Mouse (Mus musculus) midbrain, postnatal 0 days (tissue): Measurements from ENCODE around the gene Gss. TPM values are rescaled to one million over a fixed set of nuclear protein-coding genes. Genes with fewer than 3 reads are reported as not detected.
"Not testable (repeated sequence)": the region's sequence is repeated elsewhere in the genome, so short reads cannot be mapped to it uniquely, and the experiment has no call there.

Experiments
- ATAC-seq: fragments of 200-750 bp; cut with Nextera tagmentation; 2 replicates; pipeline ENCODE4 v1.8.0; 2017; ENCODE audit warnings: moderate number of reproducible peaks, mild to moderate bottlenecking, moderate TSS enrichment, moderate library complexity; ENCODE audit not compliant: low FRiP score
- DNase-seq: peaks from one replicate; pipeline ENCODE4 v3.0.0-alpha.2; 2015; ENCODE audit warnings: low spot score
- H3K27ac ChIP-seq: fragments of 300-500 bp; sonication (generic); 2 replicates; pipeline ENCODE4 v1.5.1; 2014; ENCODE audit warnings: low read depth, mild to moderate bottlenecking, low read length, mixed read lengths
- H3K27me3 ChIP-seq: fragments of 300-500 bp; sonication (generic); 2 replicates; pipeline ENCODE4 v1.6.1; 2014; ENCODE audit warnings: low read length, control low read depth, mixed read lengths; ENCODE audit not compliant: insufficient read depth
- H3K36me3 ChIP-seq: fragments of 300-500 bp; sonication (generic); 2 replicates; pipeline ENCODE4 v1.6.1; 2014; ENCODE audit warnings: low read length, control low read depth, mixed read lengths; ENCODE audit not compliant: insufficient read depth
- H3K4me1 ChIP-seq: fragments of 300-500 bp; sonication (generic); 2 replicates; pipeline ENCODE4 v1.6.1; 2014; ENCODE audit warnings: mild to moderate bottlenecking, control low read depth, antibody characterized with exemption, low read length, mixed read lengths; ENCODE audit not compliant: insufficient read depth
- H3K4me2 ChIP-seq: fragments of 300-500 bp; sonication (generic); 2 replicates; pipeline ENCODE4 v1.6.1; 2014; ENCODE audit warnings: low read depth, mild to moderate bottlenecking, low read length, mixed read lengths; ENCODE audit not compliant: poor library complexity, severe bottlenecking
- H3K4me3 ChIP-seq: fragments of 300-500 bp; sonication (generic); 2 replicates; pipeline ENCODE4 v1.5.1; 2014; ENCODE audit warnings: low read depth, mild to moderate bottlenecking, low read length, moderate library complexity
- H3K9ac ChIP-seq: fragments of 300-500 bp; sonication (generic); replicated peaks from 2 replicates; pipeline ENCODE4 v1.6.1; 2014; ENCODE audit warnings: mild to moderate bottlenecking, low read length, moderate library complexity, mixed read lengths; ENCODE audit not compliant: poor library complexity, severe bottlenecking
- H3K9me3 ChIP-seq: fragments of 300-500 bp; sonication (generic); 2 replicates; pipeline ENCODE4 v1.6.1; 2016; ENCODE audit warnings: low read length, control low read depth
- CTCF ChIP-seq: IDR thresholded peaks from 2 replicates; pipeline ENCODE4 v1.5.1; 2016; ENCODE audit warnings: antibody characterized with exemption, mild to moderate bottlenecking
- WGBS: fragments of 180-500 bp; shearing (Covaris S2); extraction: QIAGEN DNeasy Blood & Tissue Kit; methylation state at CpG from one replicate; pipeline ENCODE4 v1.1.7; 2014; 5-methylcytosine and 5-hydroxymethylcytosine counted together
- polyA plus RNA-seq: library from polyadenylated mRNA; unstranded; fragments of >200 nt; fragmentation: Nextera tagmentation; extraction: Ambion mirVana; gene quantifications from 2 replicates; pipeline ENCODE4 v1.2.1, GENCODE M21; 2015
- total RNA-seq: library from RNA; depleted of rRNA; stranded (reverse); fragments of >200 nt; gene quantifications from 2 replicates; pipeline ENCODE4 v1.2.3, GENCODE M21; 2014

The Gss gene
- total and polyA plus RNA-seq, 2 experiments from 2014 or later = 11.6 to 12.9 TPM

DNA sequence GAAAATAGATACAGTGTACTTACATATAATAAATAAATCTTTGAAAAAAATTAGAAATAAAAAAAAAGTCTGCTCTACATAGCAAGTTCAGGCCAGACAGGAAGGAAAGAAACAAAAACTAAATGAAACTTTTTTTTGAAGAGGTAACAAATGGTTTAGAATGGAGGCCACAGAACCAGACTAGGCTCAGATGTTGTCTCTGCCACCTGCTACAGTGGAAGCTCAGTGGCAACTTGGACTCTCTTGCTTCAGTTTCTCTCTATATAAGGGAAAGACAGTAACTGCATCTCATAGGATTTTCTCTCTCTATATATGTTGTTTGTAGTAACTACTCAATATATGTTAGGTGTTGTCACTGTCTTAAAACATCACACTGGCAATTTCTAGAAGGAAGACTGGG is 40.3 kb downstream of the Gss start:
- H3K9ac ChIP-seq = no peak overlapping the region
- DNase-seq = no peak
- H3K9me3 ChIP-seq = no peaks in the 10 kb centered on the region
- no peak for TF ChIP-seq CTCF
- H3K4me2 ChIP-seq = no peak overlapping the region
- H3K36me3 ChIP-seq = 0 out of 2 replicates have a peak, but pooled peaks cover 8% of the 10 kb centered on the region
- ATAC-seq = no peak
- H3K27ac ChIP-seq = no peak overlapping the region
- H3K4me3 ChIP-seq = no peak overlapping the region
- no peaks in the 10 kb centered on the region for H3K4me1 ChIP-seq
- no peaks in the 10 kb centered on the region for H3K27me3 ChIP-seq

DNA sequence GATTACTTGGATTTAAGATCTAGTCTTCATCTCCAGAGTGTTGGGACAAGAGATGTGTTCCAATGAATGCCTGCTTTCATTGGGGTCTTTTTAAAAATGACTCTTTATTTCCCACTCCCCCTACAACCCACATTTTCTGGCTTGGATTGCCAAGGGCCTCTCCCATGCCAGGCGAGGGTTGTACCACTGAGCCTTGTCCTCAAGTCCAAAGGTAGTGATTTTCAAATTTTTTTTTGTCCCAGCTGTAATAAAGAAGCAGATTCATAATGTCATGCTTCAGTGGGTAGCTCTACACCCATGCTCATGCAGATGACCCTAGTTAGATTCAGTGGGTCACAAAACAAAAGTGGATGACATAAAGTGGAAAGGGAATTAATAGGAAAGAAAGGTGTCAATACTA is 45.7 kb downstream of the Gss start:
- Histone ChIP-seq H3K4me3 (no peak overlapping the region), H3K4me2 (no peak overlapping the region), H3K27me3 (no peaks in the 10 kb centered on the region), H3K36me3 (no peaks in the 10 kb centered on the region), H3K9me3 (no peaks in the 10 kb centered on the region), H3K4me1 (no peaks in the 10 kb centered on the region), H3K9ac (no peak overlapping the region), H3K27ac (no peak overlapping the region)
- TF ChIP-seq CTCF = no peak
- WGBS = 71% methylated on average over 1 of the region's 1 CpGs
- ATAC-seq (no peak), DNase-seq (no peak)

DNA sequence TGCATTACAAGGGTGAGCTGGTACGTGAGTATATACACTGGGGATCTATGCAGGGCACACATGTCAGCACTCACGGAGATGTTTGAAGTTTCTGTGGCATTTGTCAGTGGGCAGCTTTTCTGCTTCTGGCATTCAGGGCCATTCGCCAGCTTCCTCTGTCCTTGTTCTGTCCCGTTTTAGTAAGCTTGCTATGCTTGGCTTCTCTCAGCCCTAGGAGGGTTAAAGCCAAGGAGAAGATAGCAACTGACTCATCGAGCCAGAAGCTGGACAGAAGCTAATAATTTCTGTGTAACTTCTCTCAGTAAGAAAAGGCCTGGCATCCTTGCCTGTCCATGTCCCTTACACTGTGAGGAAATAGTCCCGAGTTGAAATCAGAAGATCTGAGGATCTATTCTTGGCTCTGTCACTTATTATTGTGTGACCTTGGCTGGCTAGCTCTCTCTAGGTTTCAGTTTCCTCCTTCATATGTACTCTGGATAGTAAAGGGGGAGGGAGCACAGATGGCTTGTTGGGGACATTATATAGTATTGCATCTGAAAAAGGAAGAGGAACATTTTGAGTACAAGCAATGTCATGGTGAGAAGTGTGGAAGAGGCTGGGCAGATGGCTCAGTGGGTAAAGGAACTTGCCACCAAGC is 51.7 kb downstream of the Gss start:
- Histone ChIP-seq H3K9me3 (no peaks in the 10 kb centered on the region), H3K4me2 (no peak overlapping the region), H3K4me3 (no peak overlapping the region), H3K9ac (no peak overlapping the region), H3K4me1 (no peaks in the 10 kb centered on the region), H3K27ac (no peak overlapping the region), H3K36me3 (no peaks in the 10 kb centered on the region), H3K27me3 (no peaks in the 10 kb centered on the region)
- TF ChIP-seq CTCF = no peak
- DNase-seq = no peak
- 54% methylated on average over 6 of the region's 6 CpGs for WGBS
- no peak for ATAC-seq

DNA sequence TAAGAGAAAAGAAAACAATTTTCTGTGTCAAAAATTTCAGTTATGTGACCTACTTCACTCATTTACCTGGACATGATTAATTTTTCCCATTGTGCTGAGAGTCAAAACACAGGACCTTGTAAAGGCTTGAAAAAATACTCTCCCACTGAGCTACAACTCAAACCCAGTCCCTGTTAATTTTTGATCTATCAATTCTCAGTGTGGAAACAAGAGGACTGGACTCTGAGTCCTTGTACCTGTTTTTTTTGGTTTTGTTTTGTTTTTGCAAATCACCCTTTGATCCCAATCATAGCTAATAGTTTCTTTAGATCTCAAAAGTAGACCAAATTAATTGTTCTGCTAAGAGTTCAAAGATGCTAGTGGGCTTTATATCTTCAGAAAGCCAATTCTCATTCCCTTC is 52.9 kb downstream of the Gss start:
- no peak for DNase-seq
- H3K4me3 ChIP-seq = no peak overlapping the region
- ATAC-seq = no peak
- TF ChIP-seq CTCF = no peak
- H3K9me3 ChIP-seq = no peaks in the 10 kb centered on the region
- H3K27ac ChIP-seq = no peak overlapping the region
- H3K4me1 ChIP-seq = no peaks in the 10 kb centered on the region
- no peaks in the 10 kb centered on the region for H3K27me3 ChIP-seq
- H3K9ac ChIP-seq = no peak overlapping the region
- H3K36me3 ChIP-seq = no peaks in the 10 kb centered on the region
- H3K4me2 ChIP-seq = no peak overlapping the region

DNA sequence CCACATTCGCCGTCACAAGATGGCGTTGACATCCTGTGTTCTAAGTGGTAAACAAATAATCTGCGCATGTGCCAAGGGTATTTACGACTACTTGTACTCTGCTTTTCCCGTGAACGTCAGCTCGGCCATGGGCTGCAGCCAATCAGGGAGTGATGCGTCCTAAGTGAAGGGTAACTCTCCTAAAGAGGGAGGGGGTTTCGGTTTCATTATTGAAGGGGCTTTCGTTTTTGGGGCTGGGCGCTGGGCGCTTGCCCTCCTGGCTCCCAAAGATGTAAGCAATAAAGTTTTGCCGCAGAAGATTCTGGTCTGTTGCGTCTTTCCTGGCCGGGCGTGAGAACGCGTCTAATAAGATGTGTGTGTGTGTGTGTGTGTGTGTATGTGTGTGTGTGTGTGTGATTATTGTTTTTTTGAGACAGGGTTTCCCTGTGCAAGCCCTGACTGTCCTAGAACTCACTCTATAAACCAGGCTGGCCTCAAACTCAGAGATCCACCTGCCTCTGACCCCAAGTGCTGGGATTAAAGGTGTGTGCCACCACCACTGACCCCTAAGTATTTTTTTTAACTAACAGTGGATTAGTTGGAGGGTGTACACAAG is 54.0 kb downstream of the Gss start:
- not testable (repeated sequence) for H3K4me2 ChIP-seq, H3K4me3 ChIP-seq, H3K4me1 ChIP-seq, DNase-seq, H3K36me3 ChIP-seq, H3K9ac ChIP-seq, H3K9me3 ChIP-seq, H3K27me3 ChIP-seq, ATAC-seq, H3K27ac ChIP-seq
- 85% methylated on average over 11 of the region's 19 CpGs for WGBS

DNA sequence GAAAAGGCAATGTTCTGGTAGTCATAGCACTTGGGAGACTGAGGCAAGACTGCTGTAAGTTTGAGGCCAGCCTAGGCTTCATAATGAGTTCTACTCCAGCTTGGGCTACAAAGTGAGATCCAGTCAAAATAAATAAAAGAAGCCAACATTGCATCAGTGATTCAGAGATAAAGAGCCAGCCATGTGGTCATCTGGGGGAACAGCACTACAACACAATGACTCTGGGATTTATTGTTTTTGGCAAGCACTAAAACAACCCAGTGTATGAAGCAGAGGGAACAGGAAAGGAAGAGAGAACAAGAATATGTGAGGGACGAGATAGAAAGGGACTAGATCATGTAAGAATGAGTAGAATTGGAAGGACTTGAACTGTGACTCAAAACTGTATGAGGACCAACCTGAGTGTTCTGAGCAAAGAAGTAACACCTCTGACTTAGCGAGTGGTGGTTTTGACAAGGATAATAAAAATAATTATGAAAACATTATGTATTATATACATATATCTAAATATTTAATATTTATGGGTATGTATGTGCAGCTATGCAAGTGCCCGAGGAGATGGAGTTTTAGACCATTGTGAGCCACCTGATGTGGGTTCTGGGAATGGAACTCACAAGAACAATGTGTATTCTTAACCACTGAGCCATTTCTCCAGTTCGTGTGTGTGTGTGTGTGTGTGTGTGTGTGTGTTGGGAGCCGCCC is 54.7 kb downstream of the Gss start:
- no peak overlapping the region for H3K9ac ChIP-seq
- no peaks in the 10 kb centered on the region for H3K36me3 ChIP-seq
- H3K4me2 ChIP-seq = no peak overlapping the region
- H3K9me3 ChIP-seq = no peaks in the 10 kb centered on the region
- ATAC-seq = no peak
- H3K4me1 ChIP-seq = no peaks in the 10 kb centered on the region
- no peaks in the 10 kb centered on the region for H3K27me3 ChIP-seq
- H3K27ac ChIP-seq = no peak overlapping the region
- TF ChIP-seq CTCF = no peak
- H3K4me3 ChIP-seq = no peak overlapping the region
- no peak for DNase-seq
- WGBS = 81% methylated on average over 5 of the region's 5 CpGs
